Mouse (Mus musculus): ENCODE data around the gene Abhd13.

The Abhd13 gene

GRCm38 (mm10) chr8:10017231-10017630 is 39.7 kb downstream of the Abhd13 start:
- DNase-seq, result no peak

GRCm38 (mm10) chr8:10030320-10031060 is 53.0 kb downstream of the Abhd13 start:
- DNase-seq, result no peak

GRCm38 (mm10) chr8:10031177-10031576 is 53.7 kb downstream of the Abhd13 start:
- no peak for DNase-seq

GRCm38 (mm10) chr8:10040866-10041265 is 63.4 kb downstream of the Abhd13 start:
- no peak for DNase-seq
